Mouse (Mus musculus): Measurements from ENCODE around the gene Rad51b.
A peak's percentile ranks its signal among the peaks of the same experiment; 100 is the strongest.

Rad51b gene

GRCm38 (mm10) chr12:79813566-79814305 lies 516.7 kb downstream of the Rad51b start:
- no peak for DNase-seq

- DNase-seq, result no peak
These were observed 517.4 kb downstream of the Rad51b start for GRCm38 (mm10) chr12:79814312-79815091.

- DNase-seq, result no peak
These were observed 519.2 kb downstream of the Rad51b start for GRCm38 (mm10) chr12:79816241-79816640.

DNA sequence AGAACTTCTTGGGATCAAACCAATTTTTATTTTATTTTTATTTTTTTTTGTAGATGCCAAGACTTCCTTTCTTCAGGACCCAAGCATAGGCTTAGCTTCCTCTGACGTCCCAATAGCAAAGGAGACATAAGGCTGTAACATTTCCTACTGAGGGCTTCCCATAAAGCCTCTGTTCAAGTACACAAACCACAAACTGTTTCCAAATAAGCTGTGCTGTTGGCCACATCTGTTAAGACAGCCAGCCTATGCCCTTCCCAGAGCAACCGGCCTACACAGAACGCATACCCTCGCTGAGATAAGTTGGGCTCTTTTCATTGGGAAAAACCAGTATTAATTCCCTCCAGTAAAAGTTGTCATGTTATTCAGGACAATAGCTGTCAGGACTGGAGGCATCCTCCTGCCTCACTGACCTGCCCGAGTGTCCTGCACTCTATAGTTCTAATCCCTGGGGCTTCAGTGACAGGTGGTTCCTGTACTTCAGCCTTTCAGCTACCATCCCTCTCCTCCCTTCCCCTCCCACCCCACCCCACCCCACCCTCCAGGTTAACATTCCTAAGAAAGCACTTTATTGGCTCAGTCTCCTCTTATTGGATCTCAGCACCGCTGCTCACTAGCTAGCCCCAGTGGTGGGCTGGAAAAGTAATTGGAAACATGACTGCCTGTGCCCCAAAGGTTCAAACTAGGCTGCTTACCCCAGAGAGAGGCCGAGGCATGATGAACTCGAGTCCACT lies 523.3 kb downstream of the Rad51b start:
- no peak for DNase-seq

GRCm38 (mm10) chr12:79821901-79822300 lies 524.8 kb downstream of the Rad51b start:
- no peak for DNase-seq

- no peak for DNase-seq
These were observed 525.3 kb downstream of the Rad51b start for GRCm38 (mm10) chr12:79822401-79822800.

- no peak for DNase-seq
These were observed 528.8 kb downstream of the Rad51b start for GRCm38 (mm10) chr12:79825922-79826321.

- no peak for DNase-seq
These were observed 530.2 kb downstream of the Rad51b start for GRCm38 (mm10) chr12:79827233-79827692.

GRCm38 (mm10) chr12:79827735-79828134 lies 530.7 kb downstream of the Rad51b start:
- no peak for DNase-seq

DNA sequence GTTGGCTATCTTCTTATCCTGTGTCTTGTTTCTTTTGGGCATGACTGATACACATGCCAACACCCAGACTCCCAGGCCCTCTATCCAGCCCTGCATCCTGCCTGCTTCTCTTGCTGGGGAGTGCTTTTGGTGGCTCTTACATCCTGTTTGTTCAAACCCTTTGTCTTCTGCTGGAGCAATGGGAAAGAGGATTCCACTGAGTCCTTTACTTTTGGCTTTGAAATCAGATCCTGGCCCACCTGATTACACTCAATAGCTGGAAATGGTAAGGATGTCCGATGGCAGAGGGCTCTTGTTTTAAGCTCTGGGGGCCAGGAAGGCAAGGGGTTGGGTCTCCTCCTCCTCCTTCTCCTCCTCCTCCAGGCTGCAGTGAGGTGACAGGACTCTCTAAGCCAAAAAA lies 533.6 kb downstream of the Rad51b start:
- DNase-seq, result no peak

DNA sequence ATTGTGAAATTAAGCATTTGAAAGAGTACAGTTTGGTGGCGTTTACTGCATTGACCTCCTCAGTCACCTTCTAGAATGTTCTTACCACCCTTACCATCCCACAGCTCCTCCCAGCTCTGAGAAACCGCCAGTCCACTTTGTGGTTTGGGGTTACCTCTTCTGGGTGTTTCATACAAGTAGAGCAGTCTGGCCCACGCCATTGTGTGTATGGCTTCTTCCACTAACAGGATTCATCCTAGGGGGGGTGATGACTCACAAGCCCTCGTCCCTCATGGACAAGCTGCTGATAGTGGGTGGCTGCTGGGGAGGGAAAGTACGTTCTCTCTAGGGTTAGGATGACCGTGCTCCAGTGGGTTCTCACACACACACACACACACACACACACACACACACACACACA lies 535.5 kb downstream of the Rad51b start:
- DNase-seq, result no peak

DNA sequence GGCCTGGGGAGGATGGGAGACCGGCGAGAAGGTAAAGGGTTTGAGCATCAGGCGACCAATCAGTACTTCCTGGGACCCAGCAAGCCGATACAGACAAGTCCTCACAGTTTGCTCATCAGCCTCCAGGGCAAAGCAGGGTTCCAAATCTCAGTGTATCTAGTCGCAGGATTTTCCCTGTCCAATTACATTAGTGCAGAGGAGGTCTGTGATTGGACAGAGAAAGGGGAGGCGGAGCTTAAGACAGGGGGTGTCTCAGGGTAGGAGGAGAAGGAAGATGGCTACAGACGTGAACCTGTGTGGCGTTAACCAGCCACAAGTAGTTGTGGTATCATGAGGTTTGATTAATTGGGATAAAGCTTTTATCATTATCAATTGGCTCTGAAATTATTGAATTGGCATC lies 538.4 kb downstream of the Rad51b start:
- DNase-seq, result no peak

GRCm38 (mm10) chr12:79838181-79838961 lies 541.3 kb downstream of the Rad51b start:
- DNase-seq, result no peak

DNA sequence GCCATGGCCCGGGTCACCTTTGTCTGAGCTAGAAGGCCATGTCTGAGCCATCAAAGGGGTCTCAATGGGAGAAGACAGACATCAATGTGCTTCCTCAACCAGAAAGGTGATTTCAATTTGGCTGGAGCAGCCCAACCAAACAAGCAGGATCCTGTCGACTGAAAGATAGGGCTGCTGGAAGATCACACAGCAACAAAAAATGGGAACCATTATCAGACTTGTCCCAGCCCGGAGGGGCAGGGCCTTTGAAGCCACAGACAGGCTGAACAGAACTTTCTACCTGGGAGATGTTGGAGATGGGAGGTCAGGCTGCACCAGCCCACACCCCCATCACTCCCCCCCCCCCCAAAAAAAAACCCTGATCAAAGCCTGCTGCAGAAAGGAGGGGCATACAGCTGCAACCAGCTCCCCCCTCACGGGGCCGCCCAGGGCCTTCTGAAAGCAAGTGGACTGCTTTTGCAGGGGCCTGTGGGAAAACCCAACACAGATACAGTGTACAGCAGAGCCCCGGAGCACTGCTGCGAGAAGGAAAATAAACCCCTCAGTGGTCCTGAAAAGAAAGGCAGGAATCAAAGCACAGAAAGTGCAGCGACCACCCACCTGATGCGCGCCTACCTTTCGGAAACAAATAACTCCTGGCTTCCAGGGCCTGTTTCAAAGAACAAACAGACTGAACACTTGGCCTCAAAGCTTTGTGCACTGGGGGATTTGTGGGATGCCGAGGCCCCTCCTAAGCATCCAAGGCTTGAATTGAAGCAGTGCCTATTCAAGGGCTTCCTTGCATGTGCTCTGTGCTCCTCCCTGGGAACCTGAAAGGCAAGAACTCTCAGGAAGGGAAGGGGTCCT lies 542.2 kb downstream of the Rad51b start:
- no peak for DNase-seq

DNA sequence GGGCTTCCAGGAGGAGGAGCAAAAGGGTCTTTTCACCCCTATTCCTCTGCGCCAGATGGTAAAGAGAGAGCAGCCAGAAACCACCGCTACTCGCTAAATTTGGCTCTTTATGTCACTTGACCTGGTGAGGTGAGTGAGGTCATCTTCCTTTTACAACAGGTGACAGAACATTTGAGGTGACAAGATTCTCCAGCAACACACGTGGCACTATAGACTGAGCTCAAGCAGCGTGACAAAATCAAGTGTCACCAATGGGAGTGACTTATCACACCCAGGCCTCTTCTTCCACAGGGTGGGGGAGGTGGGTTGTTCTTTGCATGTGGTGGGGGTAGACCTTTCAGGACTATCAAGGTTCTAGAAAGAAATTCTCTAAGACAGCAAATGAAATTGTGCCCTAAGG lies 543.4 kb downstream of the Rad51b start:
- DNase-seq, result no peak

DNA sequence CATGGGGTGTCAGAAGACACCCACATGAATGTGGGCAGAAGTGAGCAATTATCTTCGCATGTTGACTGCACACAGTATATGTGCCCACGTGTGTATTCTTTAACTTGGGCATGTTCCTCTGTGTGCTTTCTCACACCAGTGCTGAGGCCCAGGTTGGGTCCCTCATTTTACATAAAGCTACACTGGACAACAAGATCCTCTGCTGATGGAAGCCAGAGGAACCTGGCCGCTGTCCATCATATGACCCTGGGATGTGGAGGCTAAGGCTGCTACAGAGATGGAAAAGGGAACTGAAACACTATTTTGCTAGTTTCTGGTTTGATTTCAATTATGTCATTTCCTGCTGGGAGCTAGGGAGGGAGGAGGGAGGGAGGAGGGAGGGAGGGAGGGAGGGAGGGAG lies 544.2 kb downstream of the Rad51b start:
- DNase-seq, result no peak

DNA sequence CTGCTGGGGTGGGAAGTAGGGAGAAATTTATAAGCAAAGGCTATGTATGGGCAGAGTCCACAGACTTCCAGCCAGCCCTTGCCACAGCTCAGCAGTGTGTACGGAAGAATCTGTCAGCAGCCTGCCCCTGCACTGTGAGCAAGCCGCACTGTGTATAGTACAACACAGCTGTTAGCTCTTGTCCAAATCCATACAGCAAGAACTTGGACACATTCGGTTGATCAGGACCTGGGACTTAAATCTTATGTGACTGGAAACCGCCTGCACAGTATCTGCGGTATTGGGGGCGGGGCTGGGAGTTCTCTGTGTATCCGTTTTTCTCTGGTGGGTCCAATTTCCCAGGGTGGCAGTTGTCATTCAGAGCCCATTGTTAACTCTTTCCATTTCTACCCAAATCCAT lies 545.2 kb downstream of the Rad51b start:
- DNase-seq, result peak; percentile 38 to 47

DNA sequence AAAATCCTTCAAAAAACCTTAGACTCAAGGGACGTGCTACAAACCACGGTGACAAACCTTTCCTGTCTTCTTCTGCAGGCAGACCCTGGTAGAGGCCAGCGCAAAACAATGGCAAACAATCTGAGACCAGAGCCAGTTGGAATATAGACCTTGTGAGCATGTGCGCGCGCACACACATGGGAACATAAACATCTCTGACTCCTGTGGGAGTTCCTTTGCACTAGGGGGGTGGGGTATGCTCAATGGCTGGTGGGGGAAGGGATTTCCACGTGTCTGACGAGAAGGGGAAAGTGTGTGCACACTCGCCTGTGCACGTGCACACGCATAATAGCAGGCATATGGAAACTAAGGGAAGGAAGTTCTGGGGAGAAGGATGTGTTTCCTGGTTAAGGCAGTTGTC lies 545.9 kb downstream of the Rad51b start:
- no peak for DNase-seq

- DNase-seq, result no peak
These were observed 546.4 kb downstream of the Rad51b start for GRCm38 (mm10) chr12:79843496-79843895.

DNA sequence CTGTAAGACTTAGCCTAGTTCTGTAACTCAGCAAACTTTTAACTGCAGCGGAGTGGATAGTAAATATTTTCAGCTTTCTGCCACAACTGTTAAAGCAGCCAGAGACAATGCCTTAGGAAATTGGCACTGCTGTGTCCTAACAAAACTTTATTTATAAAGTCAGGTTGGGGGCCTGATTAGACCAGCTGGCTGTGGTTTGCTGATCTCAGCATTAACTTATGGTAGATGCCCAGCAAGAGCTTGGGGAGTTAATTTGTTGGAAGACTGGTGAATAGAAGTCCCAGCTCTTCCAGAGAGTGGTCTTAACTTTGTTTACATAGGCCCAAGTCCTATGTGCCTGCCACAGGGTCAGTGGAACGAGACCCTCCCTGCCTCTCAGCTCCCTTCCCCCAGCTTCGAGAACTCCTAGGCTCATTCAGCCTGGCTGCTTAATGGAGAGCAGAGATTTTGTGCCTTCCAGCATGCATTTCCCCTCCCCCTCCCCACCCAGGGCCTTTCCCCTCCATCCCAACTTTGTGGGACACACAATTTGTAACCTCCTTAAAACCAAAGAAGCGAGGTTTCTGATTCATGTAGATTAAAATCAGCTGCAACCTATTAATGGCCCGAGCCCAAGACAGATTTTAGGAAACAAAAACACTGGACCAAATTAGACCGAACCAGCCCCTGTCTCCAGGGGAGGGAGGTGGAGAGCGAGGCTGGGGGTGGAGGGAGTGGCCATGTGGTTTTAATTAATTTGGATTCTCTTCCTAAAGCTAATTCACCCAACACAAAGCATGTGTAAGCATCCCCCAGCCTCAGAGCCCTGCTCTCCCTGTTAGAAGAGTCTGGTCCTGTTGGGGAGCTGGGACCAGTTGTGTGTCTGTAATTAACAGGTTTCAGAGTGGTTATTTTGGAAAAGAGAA lies 549.4 kb downstream of the Rad51b start:
- DNase-seq, result no peak

DNA sequence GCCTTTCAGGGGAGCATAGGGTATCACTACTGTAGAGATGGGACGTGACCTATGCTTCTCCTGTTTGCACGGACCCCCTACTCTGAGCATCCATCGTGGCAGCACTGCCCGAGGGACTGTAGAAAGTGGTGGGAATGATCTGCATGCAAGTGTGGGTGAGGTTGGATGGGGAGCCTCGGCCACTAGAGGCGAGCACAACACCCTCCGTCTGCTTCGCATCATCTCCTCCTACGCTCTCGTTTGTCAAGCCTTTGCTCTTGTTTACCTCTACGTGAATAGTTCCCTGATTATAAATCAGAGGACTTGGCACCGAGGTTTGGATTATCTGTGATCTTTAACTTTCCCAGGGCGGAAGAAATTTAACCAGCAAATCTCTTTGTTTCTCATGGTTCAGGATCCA lies 551.5 kb downstream of the Rad51b start:
- DNase-seq, result no peak
